Mouse (Mus musculus) testis, postnatal 14 days (tissue): Measurements from ENCODE around the gene Olfr1126.
"Not testable (repeated sequence)": the region's sequence is repeated elsewhere in the genome, so short reads cannot be mapped to it uniquely, and the experiment has no call there.

ENCODE experiments used
- DNase-seq: peaks from one replicate; pipeline ENCODE4 v3.0.0; 2021; ENCODE audit warnings: low spot score

The Olfr1126 gene

GRCm38 (mm10) chr2:87453662-87454061, at the start of gene Olfr1126:
Gene Olfr1126 (plus strand): TSS chr2:87453962.
- DNase-seq = no peak

GRCm38 (mm10) chr2:87416335-87416734, 37.4 kb upstream of the Olfr1126 start, which contains the start of gene Olfr1123:
Gene Olfr1123 (plus strand): TSS chr2:87416635.
- no peak for DNase-seq

GRCm38 (mm10) chr2:87429975-87430374, 23.8 kb upstream of the Olfr1126 start, which contains the start of gene Olfr1124:
Gene Olfr1124 (plus strand): TSS chr2:87430275.
- no peak for DNase-seq

DNA sequence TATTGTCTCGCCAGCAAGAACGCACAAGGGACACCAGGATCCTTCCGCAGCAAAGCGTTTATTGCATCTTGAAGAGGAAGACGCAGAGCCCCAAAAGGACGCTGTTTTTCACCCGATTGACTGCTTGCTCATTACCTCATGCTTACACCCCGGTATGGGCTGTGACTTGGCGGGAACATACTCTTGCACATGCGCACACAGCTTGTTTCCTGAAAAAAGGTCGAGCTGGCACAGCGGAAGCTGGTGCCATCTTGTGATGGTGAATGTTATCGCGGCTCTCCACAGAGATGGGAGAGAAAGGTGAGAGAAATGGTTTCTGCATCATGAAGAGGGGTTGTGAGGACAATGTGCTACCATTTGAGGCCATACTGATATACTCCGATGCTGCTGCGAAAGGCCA, 16.0 kb upstream of the Olfr1126 start:
- DNase-seq = no peak

GRCm38 (mm10) chr2:87461769-87462168, 8.0 kb downstream of the Olfr1126 start:
- DNase-seq = no peak

- DNase-seq = no peak
Measured at GRCm38 (mm10) chr2:87480207-87480606, 26.4 kb downstream of the Olfr1126 start.

GRCm38 (mm10) chr2:87481158-87481557, 27.4 kb downstream of the Olfr1126 start:
- no peak for DNase-seq

GRCm38 (mm10) chr2:87482276-87482675, 28.5 kb downstream of the Olfr1126 start:
- DNase-seq = no peak

- not testable (repeated sequence) for DNase-seq
Measured at GRCm38 (mm10) chr2:87496993-87497392, 43.2 kb downstream of the Olfr1126 start, which contains the start of gene Pramel7. Gene Pramel7 (minus strand): TSS chr2:87497093.

- no peak for DNase-seq
Measured at GRCm38 (mm10) chr2:87506265-87506664, 52.5 kb downstream of the Olfr1126 start, which contains the start of gene Pramel6. Gene Pramel6 (plus strand): TSS chr2:87506565.
